Mouse (Mus musculus) neural tube, embryonic 12.5 days (tissue): ENCODE data around the gene Pla1a. TPM values are rescaled to one million over a fixed set of nuclear protein-coding genes. Genes with fewer than 3 reads are reported as not detected.

Source experiments
- ATAC-seq: fragments of 200-750 bp; cut with Nextera tagmentation; 2 replicates; pipeline ENCODE4 v1.8.0; 2017; ENCODE audit warnings: low read depth, mild to moderate bottlenecking, moderate TSS enrichment, moderate library complexity; ENCODE audit not compliant: low FRiP score
- H3K27ac ChIP-seq: fragments of 300-500 bp; sonication (generic); 2 replicates; pipeline ENCODE4 v1.5.1; 2016
- H3K27me3 ChIP-seq: fragments of 300-500 bp; sonication (generic); replicated peaks from 2 replicates; pipeline ENCODE4 v1.6.1; 2016; ENCODE audit warnings: mild to moderate bottlenecking
- H3K36me3 ChIP-seq: fragments of 300-500 bp; sonication (generic); 2 replicates; pipeline ENCODE4 v1.6.1; 2016; ENCODE audit warnings: mild to moderate bottlenecking
- H3K4me1 ChIP-seq: fragments of 300-500 bp; sonication (generic); 2 replicates; pipeline ENCODE4 v1.6.1; 2016
- H3K4me2 ChIP-seq: fragments of 300-500 bp; sonication (generic); replicated peaks from 2 replicates; pipeline ENCODE4 v1.6.1; 2016; ENCODE audit warnings: mild to moderate bottlenecking
- H3K4me3 ChIP-seq: fragments of 300-500 bp; sonication (generic); 2 replicates; pipeline ENCODE4 v1.5.1; 2016
- H3K9ac ChIP-seq: fragments of 300-500 bp; sonication (generic); 2 replicates; pipeline ENCODE4 v1.6.1; 2016; ENCODE audit warnings: mild to moderate bottlenecking
- H3K9me3 ChIP-seq: fragments of 300-500 bp; sonication (generic); 2 replicates; pipeline ENCODE4 v1.6.1; 2016; ENCODE audit warnings: mild to moderate bottlenecking
- WGBS: fragments of 180-500 bp; shearing (Covaris S2); methylation state at CpG from one replicate; pipeline ENCODE4 v1.1.7; 2016; 5-methylcytosine and 5-hydroxymethylcytosine counted together
- polyA plus RNA-seq: library from polyadenylated mRNA; unstranded; fragments of >200 nt; fragmentation: Nextera tagmentation; extraction: Ambion mirVana; gene quantifications from 2 replicates; pipeline ENCODE4 v1.2.1, GENCODE M21; 2016

Gene Pla1a
- polyA plus RNA-seq, 1 experiment from 2014 or later, result 0.28 TPM

GRCm38 (mm10) chr16:38468706-38469018, 35.7 kb upstream of the Pla1a start:
- Histone ChIP-seq H3K4me3 (no peak overlapping the region), H3K9me3 (no peaks in the 10 kb centered on the region), H3K27ac (no peak overlapping the region), H3K4me2 (no peak overlapping the region), H3K27me3 (no peaks in the 10 kb centered on the region), H3K36me3 (no peaks in the 10 kb centered on the region), H3K4me1 (no peaks in the 10 kb centered on the region), H3K9ac (no peak overlapping the region)
- 44% methylated on average over 3 of the region's 3 CpGs for WGBS
- ATAC-seq, result no peak

- no peak for ATAC-seq
- no peak overlapping the region for H3K4me2 ChIP-seq
Observed at GRCm38 (mm10) chr16:38467917-38468705, 35.2 kb upstream of the Pla1a start.

GRCm38 (mm10) chr16:38467091-38467916, 34.4 kb upstream of the Pla1a start:
- Histone ChIP-seq H3K4me1 (no peaks in the 10 kb centered on the region), H3K27me3 (no peaks in the 10 kb centered on the region), H3K9ac (no peak overlapping the region), H3K27ac (no peak overlapping the region), H3K4me2 (no peak overlapping the region), H3K9me3 (no peaks in the 10 kb centered on the region), H3K4me3 (no peak overlapping the region), H3K36me3 (no peaks in the 10 kb centered on the region)
- ATAC-seq, result no peak
- WGBS, result 89% methylated on average over 13 of the region's 13 CpGs

More at GRCm38 (mm10) chr16:38467917-38468705, 35.2 kb upstream of the Pla1a start:
- no peaks in the 10 kb centered on the region for H3K27me3 ChIP-seq
- H3K27ac ChIP-seq, result no peak overlapping the region
- H3K9ac ChIP-seq, result no peak overlapping the region
- no peaks in the 10 kb centered on the region for H3K4me1 ChIP-seq
- no peaks in the 10 kb centered on the region for H3K9me3 ChIP-seq
- H3K36me3 ChIP-seq, result no peaks in the 10 kb centered on the region
- 77% methylated on average over 8 of the region's 8 CpGs for WGBS
- H3K4me3 ChIP-seq, result no peak overlapping the region

GRCm38 (mm10) chr16:38466089-38466488, 33.1 kb upstream of the Pla1a start:
- ATAC-seq, result no peak

GRCm38 (mm10) chr16:38463305-38463704, 30.4 kb upstream of the Pla1a start:
- H3K9me3 ChIP-seq, result no peaks in the 10 kb centered on the region
- 85% methylated on average over 5 of the region's 5 CpGs for WGBS
- H3K4me3 ChIP-seq, result no peak overlapping the region
- no peak overlapping the region for H3K9ac ChIP-seq
- H3K4me1 ChIP-seq, result no peaks in the 10 kb centered on the region
- H3K4me2 ChIP-seq, result no peak overlapping the region
- ATAC-seq, result no peak
- no peaks in the 10 kb centered on the region for H3K36me3 ChIP-seq
- H3K27ac ChIP-seq, result no peak overlapping the region
- H3K27me3 ChIP-seq, result no peaks in the 10 kb centered on the region

More at GRCm38 (mm10) chr16:38466089-38466488, 33.1 kb upstream of the Pla1a start:
- H3K27me3 ChIP-seq, result no peaks in the 10 kb centered on the region
- H3K4me1 ChIP-seq, result no peaks in the 10 kb centered on the region
- no peak overlapping the region for H3K9ac ChIP-seq
- H3K36me3 ChIP-seq, result no peaks in the 10 kb centered on the region
- no peaks in the 10 kb centered on the region for H3K9me3 ChIP-seq
- 85% methylated on average over 4 of the region's 4 CpGs for WGBS
- H3K4me3 ChIP-seq, result no peak overlapping the region
- H3K4me2 ChIP-seq, result no peak overlapping the region
- no peak overlapping the region for H3K27ac ChIP-seq

GRCm38 (mm10) chr16:38462161-38462560, 29.2 kb upstream of the Pla1a start:
- Histone ChIP-seq H3K4me3 (no peak overlapping the region), H3K36me3 (no peaks in the 10 kb centered on the region), H3K9me3 (no peaks in the 10 kb centered on the region), H3K4me2 (no peak overlapping the region), H3K27me3 (no peaks in the 10 kb centered on the region), H3K4me1 (no peaks in the 10 kb centered on the region), H3K27ac (no peak overlapping the region), H3K9ac (no peak overlapping the region)
- ATAC-seq, result no peak
- 80% methylated on average over 7 of the region's 7 CpGs for WGBS

GRCm38 (mm10) chr16:38461749-38462148, 28.8 kb upstream of the Pla1a start:
- no peak overlapping the region for H3K4me2 ChIP-seq
- no peak overlapping the region for H3K27ac ChIP-seq
- no peak overlapping the region for H3K4me3 ChIP-seq
- no peak for ATAC-seq
- H3K9me3 ChIP-seq, result no peaks in the 10 kb centered on the region
- no peak overlapping the region for H3K9ac ChIP-seq
- 88% methylated on average over 8 of the region's 8 CpGs for WGBS
- H3K36me3 ChIP-seq, result no peaks in the 10 kb centered on the region
- H3K4me1 ChIP-seq, result no peaks in the 10 kb centered on the region
- H3K27me3 ChIP-seq, result no peaks in the 10 kb centered on the region

GRCm38 (mm10) chr16:38459990-38460389, 27.0 kb upstream of the Pla1a start:
- Histone ChIP-seq H3K4me3 (no peak overlapping the region), H3K9me3 (no peaks in the 10 kb centered on the region), H3K9ac (no peak overlapping the region), H3K4me1 (no peaks in the 10 kb centered on the region), H3K4me2 (no peak overlapping the region), H3K27me3 (no peaks in the 10 kb centered on the region), H3K36me3 (no peaks in the 10 kb centered on the region), H3K27ac (no peak overlapping the region)
- no peak for ATAC-seq
- WGBS, result 89% methylated on average over 4 of the region's 4 CpGs

GRCm38 (mm10) chr16:38458600-38459280, 25.8 kb upstream of the Pla1a start:
- Histone ChIP-seq H3K4me2 (no peak overlapping the region), H3K36me3 (no peaks in the 10 kb centered on the region), H3K9ac (no peak overlapping the region), H3K27me3 (no peaks in the 10 kb centered on the region), H3K4me3 (no peak overlapping the region), H3K4me1 (no peaks in the 10 kb centered on the region), H3K9me3 (no peaks in the 10 kb centered on the region), H3K27ac (no peak overlapping the region)
- 76% methylated on average over 6 of the region's 6 CpGs for WGBS
- ATAC-seq, result no peak

GRCm38 (mm10) chr16:38456812-38457567, 24.0 kb upstream of the Pla1a start:
- peaks cover 2% of the 10 kb centered on the region; the same call in 1 of the 2 replicates for H3K4me1 ChIP-seq
- H3K27me3 ChIP-seq, result no peaks in the 10 kb centered on the region
- no peak overlapping the region for H3K27ac ChIP-seq
- H3K4me2 ChIP-seq, result no peak overlapping the region
- H3K4me3 ChIP-seq, result no peak overlapping the region
- 50% methylated on average over 11 of the region's 11 CpGs for WGBS
- H3K36me3 ChIP-seq, result no peaks in the 10 kb centered on the region
- no peak for ATAC-seq
- H3K9me3 ChIP-seq, result no peaks in the 10 kb centered on the region
- H3K9ac ChIP-seq, result no peak overlapping the region

GRCm38 (mm10) chr16:38455511-38456418, 22.8 kb upstream of the Pla1a start, which contains the start of gene Cd80:
Gene Cd80 (plus strand): TSS chr16:38455561.
- no peak for ATAC-seq
- Histone ChIP-seq H3K4me1 (peaks cover 11% of the 10 kb centered on the region), H3K4me2 (no peak within 1 kb of the TSS), H3K27ac (no peak within 1 kb of the TSS), H3K36me3 (no peaks in the 10 kb centered on the region), H3K27me3 (no peaks in the 10 kb centered on the region), H3K4me3 (no peak within 1 kb of the TSS), H3K9me3 (no peaks in the 10 kb centered on the region), H3K9ac (no peak within 1 kb of the TSS)
- WGBS, result 72% methylated on average over 17 of the region's 17 CpGs
